Mouse (Mus musculus): ENCODE measurements around the gene 1700123O20Rik. TPM values are rescaled to one million over a fixed set of nuclear protein-coding genes. Genes with fewer than 3 reads are reported as not detected.

Gene 1700123O20Rik
- total RNA-seq, 2 experiments from 2014 or later, result 43.5 to 43.7 TPM

GRCm38 (mm10) chr14:54674317-54674716 lies 11.7 kb upstream of the 1700123O20Rik start:
- no peak for DNase-seq (ENCODE audit: low spot score in 2 of 2)

GRCm38 (mm10) chr14:54676290-54676689 lies 9.7 kb upstream of the 1700123O20Rik start:
- DNase-seq (ENCODE audit: low spot score in 2 of 2), result no peak

- no peak for DNase-seq (ENCODE audit: low spot score in 2 of 2)
Measured at GRCm38 (mm10) chr14:54678657-54679304, 7.2 kb upstream of the 1700123O20Rik start.

GRCm38 (mm10) chr14:54682396-54682795 lies 3.6 kb upstream of the 1700123O20Rik start:
- DNase-seq (ENCODE audit: low spot score in 2 of 2), result no peak

GRCm38 (mm10) chr14:54685471-54685870 lies 545 bp upstream of the 1700123O20Rik start:
- DNase-seq (ENCODE audit: low spot score in 2 of 2), result no peak

- DNase-seq (ENCODE audit: low spot score in 2 of 2), result peak; percentile 100
Measured at GRCm38 (mm10) chr14:54686522-54687143, 617 bp downstream of the 1700123O20Rik start, which contains the start of gene Acin1. TSS of gene Acin1 (minus strand) at chr14:54686931.

GRCm38 (mm10) chr14:54687251-54687650 lies 1.2 kb downstream of the 1700123O20Rik start:
- no peak for DNase-seq (ENCODE audit: low spot score in 2 of 2)

- no peak for DNase-seq (ENCODE audit: low spot score in 2 of 2)
Measured at GRCm38 (mm10) chr14:54695042-54695441, 9.0 kb downstream of the 1700123O20Rik start.

- DNase-seq (ENCODE audit: low spot score in 2 of 2), result no peak
Measured at GRCm38 (mm10) chr14:54696752-54697151, 10.7 kb downstream of the 1700123O20Rik start.

GRCm38 (mm10) chr14:54698733-54699132 lies 12.7 kb downstream of the 1700123O20Rik start, which contains the start of gene Gm29776:
TSS of gene Gm29776 (minus strand) at chr14:54698833.
- DNase-seq (ENCODE audit: low spot score in 2 of 2), result no peak

- no peak for DNase-seq (ENCODE audit: low spot score in 2 of 2)
Measured at GRCm38 (mm10) chr14:54699586-54699985, 13.6 kb downstream of the 1700123O20Rik start.

- DNase-seq (ENCODE audit: low spot score in 2 of 2), result peak; percentile 81 to 84
Measured at GRCm38 (mm10) chr14:54701298-54701697, 15.3 kb downstream of the 1700123O20Rik start.

- DNase-seq (ENCODE audit: low spot score in 2 of 2), result no peak
Measured at GRCm38 (mm10) chr14:54703207-54703606, 17.2 kb downstream of the 1700123O20Rik start.

- no peak for DNase-seq (ENCODE audit: low spot score in 2 of 2)
Measured at GRCm38 (mm10) chr14:54705844-54706243, 19.8 kb downstream of the 1700123O20Rik start.

GRCm38 (mm10) chr14:54706589-54707320 lies 20.7 kb downstream of the 1700123O20Rik start:
- no peak for DNase-seq (ENCODE audit: low spot score in 2 of 2)

GRCm38 (mm10) chr14:54709054-54709453 lies 23.0 kb downstream of the 1700123O20Rik start:
- no peak for DNase-seq (ENCODE audit: low spot score in 2 of 2)

GRCm38 (mm10) chr14:54712074-54712473 lies 26.1 kb downstream of the 1700123O20Rik start, which contains the start of gene Cebpe:
TSS of gene Cebpe (minus strand) at chr14:54712174.
- no peak for DNase-seq (ENCODE audit: low spot score in 2 of 2)

GRCm38 (mm10) chr14:54712861-54713260 lies 26.8 kb downstream of the 1700123O20Rik start:
- no peak for DNase-seq (ENCODE audit: low spot score in 2 of 2)

GRCm38 (mm10) chr14:54714121-54714520 lies 28.1 kb downstream of the 1700123O20Rik start:
- peak; percentile 52 to 67 for DNase-seq (ENCODE audit: low spot score in 2 of 2)

GRCm38 (mm10) chr14:54714617-54715081 lies 28.6 kb downstream of the 1700123O20Rik start:
- no peak for DNase-seq (ENCODE audit: low spot score in 2 of 2)

GRCm38 (mm10) chr14:54715402-54715801 lies 29.4 kb downstream of the 1700123O20Rik start:
- no peak for DNase-seq (ENCODE audit: low spot score in 2 of 2)

GRCm38 (mm10) chr14:54720041-54720440 lies 34.0 kb downstream of the 1700123O20Rik start:
- no peak for DNase-seq (ENCODE audit: low spot score in 2 of 2)

All from adrenal gland, adult 18-20 months (tissue).